Mouse (Mus musculus): ENCODE measurements around the gene Krt39.

Gene Krt39

GRCm38 (mm10) chr11:99521288-99521860 is at the start of gene Krt39:
TSS of gene Krt39 (minus strand) at chr11:99521338.
- no peak for DNase-seq

GRCm38 (mm10) chr11:99566530-99566929 is 45.4 kb upstream of the Krt39 start, which contains the start of gene Krtap3-1:
TSS of gene Krtap3-1 (minus strand) at chr11:99566630.
- no peak for DNase-seq

GRCm38 (mm10) chr11:99562580-99562979 is 41.4 kb upstream of the Krt39 start:
- no peak for DNase-seq

DNA sequence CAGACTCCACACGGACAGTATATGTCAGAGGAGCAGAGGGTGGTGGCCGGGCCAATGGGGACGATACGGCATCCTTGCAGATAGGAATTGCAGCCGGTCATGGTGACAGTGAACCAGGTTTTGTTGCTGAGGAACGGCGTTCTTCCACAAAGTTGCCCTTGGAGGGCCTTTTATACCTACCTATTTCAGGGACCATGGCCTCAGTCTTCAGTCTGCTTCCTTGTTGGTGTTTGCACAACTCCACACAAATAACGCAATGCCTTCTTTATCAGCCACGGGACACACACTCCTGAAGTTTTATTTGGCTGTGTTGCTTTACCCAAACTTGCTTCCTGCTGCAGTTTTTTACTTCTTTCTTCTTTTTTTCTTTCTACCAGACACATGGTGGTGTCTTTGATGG is 38.2 kb upstream of the Krt39 start, which contains the start of gene Gm11939:
Gm11939 (minus strand) TSS at position 101 of the 400 bp plus-strand sequence.
- no peak for DNase-seq

DNA sequence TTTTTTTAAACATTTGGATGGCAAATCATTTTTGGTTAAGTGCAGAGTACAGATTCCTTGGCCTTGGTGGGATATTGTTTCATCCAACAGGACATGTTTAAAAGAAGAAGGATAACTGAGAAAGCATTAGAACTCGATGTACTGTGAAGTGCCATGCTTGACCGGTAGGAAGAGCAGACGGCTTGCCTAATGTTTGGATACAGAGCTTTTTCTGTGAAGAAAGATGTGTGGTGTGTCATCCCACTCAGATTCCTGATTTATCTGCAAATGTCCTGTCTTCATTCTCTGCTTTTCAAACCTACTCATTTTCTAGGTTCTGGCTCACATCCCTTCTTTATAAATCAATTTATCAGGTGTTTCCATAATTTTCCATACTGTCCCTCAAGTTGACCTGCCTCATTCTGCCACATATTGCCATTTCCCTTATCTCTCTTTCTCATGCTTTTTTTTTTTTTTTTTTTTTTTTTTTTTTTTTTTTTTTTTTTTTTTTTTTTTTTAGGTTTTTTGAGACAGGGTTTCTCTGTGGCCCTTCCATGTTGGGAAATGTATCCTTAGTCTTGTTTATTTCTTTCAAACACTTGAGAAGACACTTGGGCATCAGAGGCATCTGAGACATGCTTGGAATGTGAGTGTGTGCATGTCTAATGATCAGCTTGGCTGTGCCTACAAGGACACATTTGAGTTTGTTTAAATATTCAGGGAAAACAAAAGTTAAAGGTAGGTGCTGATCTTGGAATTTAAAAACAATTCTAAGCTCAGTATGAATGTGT is 37.0 kb upstream of the Krt39 start:
- DNase-seq: peak; percentile 14

GRCm38 (mm10) chr11:99556753-99557152 is 35.6 kb upstream of the Krt39 start, which contains the start of gene Krtap3-2:
TSS of gene Krtap3-2 (minus strand) at chr11:99556853.
- no peak for DNase-seq

GRCm38 (mm10) chr11:99556195-99556594 is 35.1 kb upstream of the Krt39 start:
- no peak for DNase-seq

DNA sequence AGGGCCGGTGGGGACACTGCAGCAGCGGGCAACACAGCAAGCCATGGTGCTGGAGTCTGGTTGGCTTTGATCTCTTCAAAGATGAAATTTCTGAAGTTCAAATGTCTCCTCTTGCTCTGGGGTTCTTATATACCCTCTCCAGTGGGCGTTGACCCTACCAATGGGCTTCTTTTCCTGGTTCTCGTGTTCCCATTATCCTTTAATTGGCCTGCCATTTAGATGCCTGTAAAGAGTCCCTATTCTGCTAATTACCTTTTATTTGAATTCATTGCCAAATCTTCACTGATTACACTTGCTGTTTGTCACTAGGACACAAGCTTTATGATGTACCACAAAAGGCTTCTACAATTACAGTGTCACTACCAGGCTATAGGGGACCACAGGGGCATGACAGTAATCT is 29.6 kb upstream of the Krt39 start, which contains the start of gene Krtap3-3:
Krtap3-3 (minus strand) TSS at position 101 of the 400 bp plus-strand sequence.
- no peak for DNase-seq

DNA sequence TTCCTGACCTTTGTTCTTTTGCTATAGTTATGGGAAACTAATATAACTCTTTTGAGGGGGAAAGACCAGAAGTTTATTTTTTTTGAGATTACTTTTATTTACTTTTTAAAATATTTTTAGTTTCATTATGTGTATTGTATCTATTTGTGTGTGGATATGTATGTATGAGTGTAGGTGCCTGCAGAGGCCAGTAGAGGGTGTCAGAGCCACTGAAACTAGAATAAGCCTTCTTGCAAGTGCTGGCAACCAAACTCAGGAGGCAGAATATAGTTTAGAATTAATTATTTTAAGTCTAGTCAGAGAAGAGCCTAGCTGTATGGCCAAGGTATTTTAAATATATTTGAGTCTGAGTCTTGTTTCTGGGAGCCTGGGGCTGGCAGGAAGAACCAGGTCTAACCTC is 26.8 kb upstream of the Krt39 start:
- DNase-seq: no peak

DNA sequence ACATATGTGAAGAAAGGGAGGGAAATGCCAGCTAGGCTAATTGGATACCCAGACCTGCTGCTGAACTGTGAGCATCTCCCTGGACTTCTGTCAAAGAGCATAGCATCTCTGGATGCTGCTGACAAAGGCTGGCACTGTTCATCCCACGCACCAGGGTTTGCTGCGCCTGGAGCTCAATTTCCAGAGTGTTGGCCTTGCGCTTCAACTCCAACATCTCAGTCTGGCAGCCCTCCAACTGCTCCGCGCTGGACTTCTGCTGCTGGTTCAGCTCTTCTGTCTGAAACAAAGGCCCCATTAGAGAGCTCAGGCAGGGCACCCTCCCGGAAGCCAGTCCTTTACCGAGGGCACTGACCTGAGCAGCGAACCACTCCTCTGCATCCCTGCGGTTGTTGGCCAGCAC is 18.6 kb upstream of the Krt39 start:
- DNase-seq: peak; percentile 48

- no peak for DNase-seq
These were observed 7.0 kb downstream of the Krt39 start for GRCm38 (mm10) chr11:99514098-99514497.

DNA sequence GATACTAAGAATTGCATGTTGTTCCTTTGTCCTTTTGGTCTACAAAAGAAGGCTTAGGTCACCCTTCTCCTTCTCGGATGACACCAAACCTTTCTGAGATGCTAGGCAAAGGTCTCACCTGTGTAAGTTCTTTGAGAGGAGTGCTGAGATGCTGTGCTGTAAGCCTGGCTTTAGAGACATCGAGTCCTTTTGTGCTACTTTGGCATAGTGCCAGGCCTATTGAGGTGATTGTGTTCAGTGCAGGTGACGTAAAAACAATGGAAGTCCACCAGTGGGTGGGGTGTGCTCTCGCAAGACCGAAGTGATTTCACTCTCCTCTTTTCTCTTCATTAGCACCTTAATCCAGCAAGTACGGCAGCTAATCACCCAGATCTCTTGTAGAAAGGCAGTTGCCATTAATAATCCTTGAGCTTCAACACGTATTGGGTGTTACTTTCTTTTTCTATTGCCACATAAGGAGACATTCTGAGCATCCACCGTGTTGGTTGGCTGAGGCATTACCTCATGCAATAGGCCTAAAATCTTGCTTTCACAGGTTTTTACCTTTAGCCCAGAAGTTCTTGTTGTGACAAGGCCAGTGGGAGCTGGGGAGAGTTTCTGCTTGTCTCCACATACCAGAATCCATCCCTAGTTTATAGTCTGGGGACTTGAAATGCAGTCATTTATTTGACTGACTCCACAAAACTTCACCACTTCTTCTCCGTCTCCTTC is 20.9 kb downstream of the Krt39 start:
- DNase-seq: no peak

DNA sequence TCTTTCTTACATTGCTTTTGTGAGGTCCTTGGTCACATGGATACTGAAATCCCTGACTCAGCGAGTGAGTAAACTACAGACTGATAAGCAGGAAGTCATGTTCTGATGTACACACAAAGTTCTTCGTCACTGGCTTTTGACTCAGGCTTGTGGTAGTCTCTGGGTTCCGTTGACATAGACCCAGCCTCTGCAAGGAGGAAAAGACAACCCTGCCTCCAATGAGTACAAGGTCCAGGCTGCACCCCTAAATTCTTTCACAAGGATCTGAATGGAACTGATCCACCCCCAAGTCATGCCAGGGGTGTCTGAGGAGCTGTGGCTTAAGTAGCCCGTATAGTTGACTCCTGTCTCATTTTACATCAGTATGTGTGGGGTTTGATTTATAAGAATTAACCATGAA is 24.7 kb downstream of the Krt39 start:
- no peak for DNase-seq

DNA sequence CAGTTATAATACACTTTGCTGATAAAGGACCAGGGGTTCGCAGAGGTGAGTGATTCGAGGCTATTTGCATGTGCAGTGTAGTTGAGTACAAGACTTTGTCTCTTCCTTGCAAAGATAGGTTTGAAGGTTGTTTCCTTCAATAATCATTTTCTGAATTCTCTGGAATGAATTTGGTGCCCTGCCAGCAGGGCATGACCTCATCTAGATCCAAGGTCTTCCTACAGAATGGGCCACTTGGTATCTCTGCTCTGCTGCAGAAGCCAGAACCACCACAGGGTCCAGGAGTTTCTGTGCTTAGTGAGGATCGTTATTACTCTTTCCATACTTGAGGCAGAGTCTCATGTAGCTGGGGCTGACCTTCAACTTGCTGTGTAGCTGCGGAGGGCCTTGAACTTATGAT is 26.4 kb downstream of the Krt39 start:
- no peak for DNase-seq

DNA sequence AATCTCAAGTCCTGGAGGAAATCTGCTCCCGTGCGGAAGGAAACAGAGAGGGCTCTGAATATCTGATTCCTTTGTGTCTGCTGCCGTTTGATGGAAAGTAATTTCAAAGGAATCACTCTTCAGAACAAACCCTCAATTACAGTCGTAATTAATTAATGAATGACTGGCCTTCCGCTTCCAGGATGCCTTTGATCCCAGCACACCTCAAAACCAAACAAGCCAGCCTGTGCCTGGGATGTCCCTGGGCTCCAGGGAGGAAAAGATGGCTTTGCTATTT is 27.6 kb downstream of the Krt39 start:
- DNase-seq: no peak

GRCm38 (mm10) chr11:99492733-99493573 is 28.2 kb downstream of the Krt39 start, which contains the start of gene Krt23:
TSS of gene Krt23 (minus strand) at chr11:99493137.
- DNase-seq: no peak

DNA sequence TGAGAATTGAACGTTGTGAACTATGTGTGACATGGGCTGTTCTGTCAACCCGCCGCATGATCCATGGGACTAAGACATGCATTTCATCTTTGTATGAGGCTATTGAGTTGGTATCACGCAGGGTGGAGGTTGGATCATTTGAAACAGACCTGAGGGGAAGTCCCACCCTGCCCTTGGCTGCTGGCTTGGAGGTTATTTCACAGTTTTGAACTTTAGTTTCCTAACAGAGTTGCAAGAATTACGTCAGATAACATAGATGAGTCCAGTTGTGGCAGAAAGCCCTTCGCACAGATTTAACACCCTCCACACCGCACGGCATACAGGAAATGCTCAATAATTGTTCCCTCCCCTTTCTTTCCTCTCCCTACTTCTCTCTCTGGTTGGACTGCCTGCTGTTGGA is 30.1 kb downstream of the Krt39 start:
- DNase-seq: no peak

DNA sequence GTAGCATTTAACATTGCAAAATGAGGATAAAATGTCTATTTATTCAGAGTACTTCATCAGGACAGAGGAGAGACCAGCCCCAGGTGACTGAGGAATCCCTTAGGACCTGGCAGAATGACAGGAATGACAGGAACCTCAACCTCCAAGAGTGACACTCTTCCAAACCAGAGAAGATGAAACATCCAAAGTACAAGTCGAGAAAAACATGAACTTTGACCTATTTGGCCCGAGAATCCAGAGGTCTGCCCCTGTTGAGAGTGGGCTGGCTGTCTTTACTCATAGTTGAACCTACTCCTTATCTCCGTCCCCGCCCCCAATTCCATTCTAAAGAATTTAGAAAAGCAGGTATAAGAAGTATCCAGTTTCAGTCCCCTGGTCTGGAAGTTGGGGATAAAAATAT is 30.5 kb downstream of the Krt39 start:
- DNase-seq: no peak

DNA sequence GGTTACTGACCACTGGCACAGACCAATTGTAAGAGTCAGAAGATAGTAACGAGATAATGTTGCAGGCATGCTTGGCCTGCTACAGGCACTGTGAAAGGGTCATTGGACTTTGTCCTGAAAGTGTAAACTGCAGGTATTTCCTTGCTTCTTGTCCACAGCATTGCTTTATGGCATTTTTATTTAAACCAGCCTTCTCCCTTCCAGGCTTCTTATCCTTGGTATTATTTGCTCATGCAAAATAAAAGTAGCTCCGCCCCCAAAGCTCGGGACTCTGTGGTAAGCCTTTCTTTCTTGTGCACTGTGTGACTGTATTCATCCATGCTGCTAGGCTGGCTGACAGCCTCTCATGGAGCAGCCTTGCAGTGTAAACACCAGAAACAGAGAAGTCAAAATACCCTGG is 31.9 kb downstream of the Krt39 start:
- no peak for DNase-seq

DNA sequence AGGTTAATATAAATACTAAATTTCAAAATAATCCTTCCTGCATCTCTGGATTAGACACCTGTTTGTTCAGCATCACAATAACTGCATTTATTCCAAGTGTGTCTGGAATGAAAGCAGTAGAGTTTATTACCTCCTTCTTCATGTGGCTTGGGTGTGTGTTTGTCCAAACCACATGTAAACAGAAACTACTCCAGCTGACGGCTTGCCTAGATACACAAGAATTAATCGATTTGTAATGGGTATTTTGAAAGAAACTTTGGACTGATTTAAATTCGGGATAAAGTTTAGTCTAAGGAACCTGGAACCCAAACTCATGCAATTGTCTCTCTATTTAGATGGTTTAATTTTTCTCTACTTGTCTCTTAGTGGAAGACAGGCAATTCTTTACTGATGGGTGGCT is 46.2 kb downstream of the Krt39 start:
- DNase-seq: no peak

GRCm38 (mm10) chr11:99473433-99473832 is 47.7 kb downstream of the Krt39 start:
- DNase-seq: no peak

- DNase-seq: no peak
These were observed 48.7 kb downstream of the Krt39 start for GRCm38 (mm10) chr11:99472405-99472804.

- DNase-seq: no peak
These were observed 49.2 kb downstream of the Krt39 start for GRCm38 (mm10) chr11:99471946-99472345.
